Mouse (Mus musculus) liver, postnatal 0 days (tissue): ENCODE results near the gene Zcchc7. TPM values are rescaled to one million over a fixed set of nuclear protein-coding genes. Genes with fewer than 3 reads are reported as not detected.
"Not testable (repeated sequence)": the region's sequence is repeated elsewhere in the genome, so short reads cannot be mapped to it uniquely, and the experiment has no call there.

ENCODE experiments used
- ATAC-seq: fragments of 200-750 bp; cut with Nextera tagmentation; 2 replicates; pipeline ENCODE4 v1.8.0; 2017; ENCODE audit warnings: mild to moderate bottlenecking, moderate library complexity
- DNase-seq: peaks from one replicate; pipeline ENCODE4 v3.0.0-alpha.2; 2016
- H3K27ac ChIP-seq: fragments of 300-500 bp; sonication (generic); 2 replicates; pipeline ENCODE4 v1.5.1; 2014; ENCODE audit warnings: antibody characterized with exemption, moderate library complexity, mild to moderate bottlenecking, low read depth
- H3K27me3 ChIP-seq: fragments of 300-500 bp; sonication (generic); 2 replicates; pipeline ENCODE4 v1.6.1; 2014; ENCODE audit warnings: low read length, control low read depth, mixed read lengths; ENCODE audit not compliant: insufficient read depth
- H3K36me3 ChIP-seq: fragments of 300-500 bp; sonication (generic); replicated peaks from 2 replicates; pipeline ENCODE4 v1.6.1; 2014; ENCODE audit warnings: mild to moderate bottlenecking, control low read depth, low read length, moderate library complexity, mixed read lengths; ENCODE audit not compliant: insufficient read depth
- H3K4me1 ChIP-seq: fragments of 300-500 bp; sonication (generic); 2 replicates; pipeline ENCODE4 v1.6.1; 2014; ENCODE audit warnings: antibody characterized with exemption, mild to moderate bottlenecking, control low read depth; ENCODE audit not compliant: insufficient read depth
- H3K4me2 ChIP-seq: fragments of 300-500 bp; sonication (generic); 2 replicates; pipeline ENCODE4 v1.6.1; 2014; ENCODE audit warnings: low read depth, mild to moderate bottlenecking, low read length, moderate library complexity, mixed read lengths
- H3K4me3 ChIP-seq: fragments of 300-500 bp; sonication (generic); 2 replicates; pipeline ENCODE4 v1.5.1; 2014; ENCODE audit warnings: low read depth, low read length
- H3K9ac ChIP-seq: fragments of 300-500 bp; sonication (generic); replicated peaks from 2 replicates; pipeline ENCODE4 v1.6.1; 2014; ENCODE audit warnings: mild to moderate bottlenecking, moderate library complexity
- H3K9me3 ChIP-seq: fragments of 300-500 bp; sonication (generic); 2 replicates; pipeline ENCODE4 v1.6.1; 2016; ENCODE audit warnings: mild to moderate bottlenecking, control low read depth, low read length, mixed read lengths
- CTCF ChIP-seq: sonication (generic); IDR thresholded peaks from 2 replicates; pipeline ENCODE4 v1.5.1; 2016; ENCODE audit warnings: antibody characterized with exemption, low read depth
- EP300 ChIP-seq: IDR thresholded peaks from 2 replicates; pipeline ENCODE4 v1.6.1; 2016; ENCODE audit warnings: antibody characterized with exemption, low read depth, mild to moderate bottlenecking
- WGBS: fragments of 180-500 bp; shearing (Covaris S2); extraction: QIAGEN DNeasy Blood & Tissue Kit; methylation state at CpG from one replicate; pipeline ENCODE4 v1.1.7; 2014; ENCODE audit not compliant: insufficient replicate concordance; 5-methylcytosine and 5-hydroxymethylcytosine counted together
- polyA plus RNA-seq: library from polyadenylated mRNA; unstranded; fragments of >200 nt; fragmentation: Nextera tagmentation; extraction: Ambion mirVana; gene quantifications from 2 replicates; pipeline ENCODE4 v1.2.1, GENCODE M21; 2015

Zcchc7 gene
- polyA plus RNA-seq, 1 experiment from 2014 or later, result 19.6 TPM

GRCm38 (mm10) chr4:44942237-44942636 lies 186.6 kb downstream of the Zcchc7 start:
- no peak overlapping the region for H3K9ac ChIP-seq
- no peak overlapping the region for H3K27ac ChIP-seq
- H3K4me1 ChIP-seq, result peaks cover 4% of the 10 kb centered on the region
- no peaks in the 10 kb centered on the region for H3K9me3 ChIP-seq
- H3K36me3 ChIP-seq, result no peaks in the 10 kb centered on the region
- 29% methylated on average over 1 of the region's 1 CpGs for WGBS
- no peak overlapping the region for H3K4me2 ChIP-seq
- H3K27me3 ChIP-seq, result no peaks in the 10 kb centered on the region
- H3K4me3 ChIP-seq, result no peak overlapping the region
- ATAC-seq (0 out of 2 replicates have a peak, but pooled peaks have one; percentile 19), DNase-seq (no peak)
- TF ChIP-seq EP300 (no peak), CTCF (no peak)

- Histone ChIP-seq H3K36me3 (no peaks in the 10 kb centered on the region), H3K4me2 (no peak overlapping the region), H3K27ac (no peak overlapping the region), H3K9me3 (no peaks in the 10 kb centered on the region), H3K4me3 (no peak overlapping the region), H3K4me1 (peaks cover 4% of the 10 kb centered on the region), H3K9ac (no peak overlapping the region), H3K27me3 (no peaks in the 10 kb centered on the region)
- WGBS, result 64% methylated on average over 6 of the region's 6 CpGs
- ATAC-seq, result no peak
- DNase-seq, result no peak
- TF ChIP-seq CTCF, result no peak
- TF ChIP-seq EP300, result no peak
These were observed 187.8 kb downstream of the Zcchc7 start for GRCm38 (mm10) chr4:44943480-44943879.

DNA sequence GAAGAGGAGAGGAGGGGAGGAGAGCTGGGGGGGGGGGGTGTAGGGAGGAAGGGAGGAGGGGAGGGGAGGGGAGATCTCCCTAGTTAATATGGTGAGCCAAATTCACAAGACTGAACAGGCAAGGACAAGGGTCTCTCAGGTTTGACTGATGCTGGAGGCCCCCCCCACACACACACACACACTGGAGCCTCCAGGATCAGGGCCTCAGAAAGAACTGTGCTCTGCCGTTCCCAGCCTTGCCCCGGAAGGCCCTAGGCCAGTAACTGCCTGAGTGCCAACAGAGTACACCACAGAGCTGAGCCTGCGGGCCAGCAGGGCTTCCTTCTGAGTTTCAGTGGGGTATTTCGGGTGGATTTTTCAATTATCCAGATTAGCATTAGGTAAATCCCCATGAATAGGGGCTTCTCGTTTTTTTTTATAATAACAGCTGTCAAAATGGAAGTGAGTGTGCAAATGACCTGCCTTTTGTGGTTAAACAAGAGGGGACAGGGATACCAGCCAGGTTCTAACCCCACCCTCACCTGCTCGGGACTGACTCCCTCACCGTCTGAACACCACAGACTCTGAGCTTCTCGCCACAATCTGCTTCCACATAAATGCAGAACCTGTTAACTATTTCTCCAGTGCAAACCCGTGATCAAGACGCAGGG lies 188.9 kb downstream of the Zcchc7 start:
- no peak overlapping the region for H3K27ac ChIP-seq
- ATAC-seq, result no peak
- no peaks in the 10 kb centered on the region for H3K27me3 ChIP-seq
- no peak overlapping the region for H3K4me3 ChIP-seq
- H3K9ac ChIP-seq, result no peak overlapping the region
- no peaks in the 10 kb centered on the region for H3K9me3 ChIP-seq
- 71% methylated on average over 10 of the region's 10 CpGs for WGBS
- no peak for DNase-seq
- H3K4me1 ChIP-seq, result peaks cover 4% of the 10 kb centered on the region
- H3K4me2 ChIP-seq, result no peak overlapping the region
- H3K36me3 ChIP-seq, result no peaks in the 10 kb centered on the region
- TF ChIP-seq EP300 (no peak), CTCF (no peak)

DNA sequence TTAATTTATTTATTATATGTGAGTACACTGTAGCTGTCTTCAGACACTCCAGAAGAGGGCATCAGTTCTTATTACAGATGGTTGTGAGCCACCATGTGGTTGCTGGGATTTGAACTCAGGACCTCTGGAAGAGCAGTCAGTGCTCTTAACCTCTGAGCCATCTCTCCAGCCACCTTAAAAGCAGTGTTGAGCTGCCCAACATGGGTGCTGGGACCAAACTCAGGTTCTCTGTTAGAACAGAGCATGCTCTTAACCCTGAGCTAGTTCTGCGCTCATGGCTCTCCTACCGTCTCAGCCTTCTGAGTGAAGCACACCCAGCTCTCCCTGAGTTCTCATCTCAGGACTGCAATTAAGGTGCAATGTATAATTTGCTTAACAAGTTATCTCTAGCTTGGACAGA lies 190.4 kb downstream of the Zcchc7 start:
- WGBS, result 100% methylated on average over 2 of the region's 2 CpGs
- DNase-seq, H3K27me3 ChIP-seq, H3K36me3 ChIP-seq, ATAC-seq, H3K4me3 ChIP-seq, H3K4me2 ChIP-seq, H3K4me1 ChIP-seq, H3K9me3 ChIP-seq, H3K27ac ChIP-seq, H3K9ac ChIP-seq: not testable (repeated sequence)

DNA sequence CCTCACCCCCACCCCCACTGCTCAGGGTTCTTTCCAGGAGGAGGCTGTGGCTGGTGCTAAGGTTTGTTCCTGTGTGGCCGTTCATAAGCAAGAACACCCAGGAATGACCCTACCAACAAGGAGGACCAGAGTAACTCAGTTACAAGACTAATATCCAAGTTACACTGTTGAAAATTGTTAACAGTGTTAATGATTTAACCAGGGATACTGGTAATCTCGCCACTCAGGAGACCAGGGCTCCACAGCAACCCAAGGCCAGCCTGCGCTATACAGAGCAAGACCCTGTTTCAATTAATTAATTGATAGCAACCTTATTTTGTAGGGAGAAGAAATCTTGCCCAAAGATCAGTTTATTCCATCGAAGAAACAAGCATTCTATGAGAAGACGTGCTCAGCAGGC lies 191.8 kb downstream of the Zcchc7 start:
- ATAC-seq, result no peak
- Histone ChIP-seq H3K27ac (no peak overlapping the region), H3K9me3 (no peaks in the 10 kb centered on the region), H3K4me2 (no peak overlapping the region), H3K27me3 (no peaks in the 10 kb centered on the region), H3K4me1 (peaks cover 4% of the 10 kb centered on the region), H3K4me3 (no peak overlapping the region), H3K36me3 (no peaks in the 10 kb centered on the region), H3K9ac (no peak overlapping the region)
- DNase-seq, result no peak
- 75% methylated on average over 5 of the region's 5 CpGs for WGBS
- TF ChIP-seq EP300 (no peak), CTCF (no peak)

- TF ChIP-seq EP300 (no peak), CTCF (no peak)
- H3K27ac ChIP-seq, result no peak overlapping the region
- peaks cover 2% of the 10 kb centered on the region for H3K4me1 ChIP-seq
- WGBS, result 94% methylated on average over 1 of the region's 1 CpGs
- H3K9me3 ChIP-seq, result no peaks in the 10 kb centered on the region
- H3K4me2 ChIP-seq, result no peak overlapping the region
- ATAC-seq, result no peak
- DNase-seq, result no peak
- no peak overlapping the region for H3K9ac ChIP-seq
- no peaks in the 10 kb centered on the region for H3K36me3 ChIP-seq
- no peak overlapping the region for H3K4me3 ChIP-seq
- no peaks in the 10 kb centered on the region for H3K27me3 ChIP-seq
These were observed 192.6 kb downstream of the Zcchc7 start for GRCm38 (mm10) chr4:44948314-44948713.

- H3K36me3 ChIP-seq, result no peaks in the 10 kb centered on the region
- TF ChIP-seq EP300 (no peak), CTCF (no peak)
- H3K27ac ChIP-seq, result no peak overlapping the region
- H3K4me1 ChIP-seq, result no peaks in the 10 kb centered on the region
- 81% methylated on average over 9 of the region's 9 CpGs for WGBS
- H3K9ac ChIP-seq, result no peak overlapping the region
- H3K27me3 ChIP-seq, result no peaks in the 10 kb centered on the region
- H3K4me2 ChIP-seq, result no peak overlapping the region
- DNase-seq (no peak), ATAC-seq (no peak)
- no peaks in the 10 kb centered on the region for H3K9me3 ChIP-seq
- no peak overlapping the region for H3K4me3 ChIP-seq
These were observed 197.4 kb downstream of the Zcchc7 start for GRCm38 (mm10) chr4:44953041-44953440.
